Mouse (Mus musculus): ENCODE data around the gene Efhc1. TPM values are rescaled to one million over a fixed set of nuclear protein-coding genes. Genes with fewer than 3 reads are reported as not detected.

Gene Efhc1
- 0.14 and 0.15 TPM in 2 replicates for polyA plus RNA-seq (2012; rRNA removed; ENCODE audit: low replicate concordance)

GRCm38 (mm10) chr1:20951300-20951763, at the start of gene Efhc1:
Gene Efhc1 (plus strand): TSS chr1:20951626.

Other genes starting within 250 kb of the Efhc1 start
- 0.12 TPM in 1 of 2 replicates, not detected in the other for gene Il17a, start 220.7 kb upstream of the Efhc1 start, polyA plus RNA-seq (2012; rRNA removed; ENCODE audit: low replicate concordance)
- gene Il17f, start 161.0 kb upstream of the Efhc1 start, polyA plus RNA-seq (2012; rRNA removed; ENCODE audit: low replicate concordance) = not detected in 2 replicates
- 6.0 and 6.4 TPM in 2 replicates for gene Mcm3, start 131.3 kb upstream of the Efhc1 start, polyA plus RNA-seq (2012; rRNA removed; ENCODE audit: low replicate concordance)
- gene Paqr8, start 61.0 kb upstream of the Efhc1 start, polyA plus RNA-seq (2012; rRNA removed; ENCODE audit: low replicate concordance) = 3.0 and 21.0 TPM in 2 replicates
- 3.7 and 4.2 TPM in 2 replicates for gene Tram2, start 127.6 kb downstream of the Efhc1 start, polyA plus RNA-seq (2012; rRNA removed; ENCODE audit: low replicate concordance)

Measured in duodenum, adult 2 months (tissue).